Mouse (Mus musculus) Muller cell, postnatal 12 days (primary cell): ENCODE data around the gene Tgm5.
"Not testable (repeated sequence)": the region's sequence is repeated elsewhere in the genome, so short reads cannot be mapped to it uniquely, and the experiment has no call there.

Experiments
- DNase-seq: peaks from one replicate; pipeline ENCODE4 v3.0.0-alpha.2; 2015; ENCODE audit errors: inconsistent ontology term

Tgm5 gene

DNA sequence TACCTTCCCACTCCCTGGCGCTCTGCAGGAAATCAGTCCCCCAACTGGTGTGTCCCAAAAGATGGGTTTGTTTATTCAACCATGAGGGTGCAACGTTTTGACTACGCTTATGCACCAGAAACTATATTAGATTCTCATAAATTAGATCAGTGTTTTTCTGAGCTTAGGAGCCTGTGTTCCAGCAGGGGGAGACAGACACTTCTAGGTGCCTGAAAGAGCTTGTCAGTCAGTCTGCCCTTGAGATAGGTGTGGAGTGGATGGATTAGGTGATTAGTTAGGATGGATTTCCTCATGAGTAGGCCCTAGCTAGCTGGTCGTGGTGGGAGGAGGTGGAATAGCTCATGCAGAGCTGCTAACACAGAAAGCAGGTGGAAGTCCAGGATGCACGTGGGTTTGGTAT lies 44.5 kb downstream of the Tgm5 start:
- peak; percentile 16 for DNase-seq

DNA sequence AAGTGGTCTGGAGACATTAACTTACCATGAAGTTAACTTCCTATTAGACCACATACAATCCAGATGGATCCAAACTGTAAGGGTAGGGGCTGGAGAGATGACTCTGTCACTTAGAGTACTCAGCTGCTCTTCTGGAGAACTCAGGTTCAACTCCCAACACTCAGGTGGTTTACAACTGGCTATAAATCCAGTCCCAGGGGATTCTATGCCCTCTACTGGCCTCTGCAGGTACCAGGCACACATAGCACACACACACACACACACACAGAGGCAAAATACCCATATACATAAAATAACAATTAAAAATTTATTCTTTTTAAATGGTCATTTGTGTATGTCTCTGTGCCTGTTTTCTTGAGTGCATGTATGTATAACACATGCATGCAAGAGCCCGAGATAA lies 46.3 kb downstream of the Tgm5 start:
- DNase-seq: no peak

DNA sequence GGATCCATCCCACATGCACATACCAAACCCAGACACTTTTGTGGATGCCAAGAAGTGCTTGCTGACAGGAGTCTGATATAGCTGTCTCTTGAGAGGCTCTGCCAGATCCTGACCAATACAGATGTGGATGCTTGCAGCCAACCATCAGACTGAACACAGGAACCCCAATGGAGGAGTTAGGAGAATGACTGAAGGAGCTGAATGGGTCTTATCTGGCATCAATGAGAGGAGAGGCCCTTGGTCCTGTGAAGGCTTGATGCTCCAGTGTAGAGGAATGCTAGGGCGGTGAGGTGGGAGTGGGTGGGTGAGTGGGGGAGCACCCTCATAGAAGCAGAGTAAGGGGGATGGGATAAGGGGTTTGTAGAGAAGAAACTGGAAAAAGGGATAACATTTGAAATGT lies 46.8 kb downstream of the Tgm5 start:
- DNase-seq: not testable (repeated sequence)

DNA sequence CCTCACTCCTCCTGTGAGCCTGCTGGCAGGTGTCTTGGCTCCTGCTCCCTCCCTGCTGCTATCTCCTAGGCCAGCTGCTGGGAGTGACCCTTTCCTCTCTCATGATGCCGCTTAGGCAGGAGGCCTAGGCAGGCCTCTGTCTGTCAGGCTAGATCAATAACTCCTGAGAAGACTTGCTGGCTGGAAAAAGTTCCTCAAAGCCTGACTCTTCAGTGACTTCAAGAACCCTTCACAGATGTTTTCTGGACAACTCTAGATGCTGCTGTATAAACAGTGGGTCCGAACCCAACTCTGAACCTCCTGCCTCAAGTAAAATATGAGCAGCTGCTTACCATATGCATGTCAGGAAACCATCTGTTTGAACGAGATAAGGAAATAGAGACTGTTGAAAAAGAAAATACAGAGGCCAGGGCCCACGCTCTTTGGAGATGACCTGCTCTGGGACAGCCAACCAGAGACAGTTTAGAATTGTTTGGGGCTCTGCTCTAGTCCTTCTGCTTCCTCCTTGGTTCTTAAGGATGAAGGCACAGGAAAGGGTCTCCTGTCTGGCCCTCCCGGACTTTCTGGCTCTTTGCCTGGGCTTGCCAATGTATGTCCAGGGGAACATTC lies 48.8 kb downstream of the Tgm5 start, which contains the start of gene Epb42:
TSS of gene Epb42 (minus strand) at position 340 of the 609 bp plus-strand sequence.
- no peak for DNase-seq

DNA sequence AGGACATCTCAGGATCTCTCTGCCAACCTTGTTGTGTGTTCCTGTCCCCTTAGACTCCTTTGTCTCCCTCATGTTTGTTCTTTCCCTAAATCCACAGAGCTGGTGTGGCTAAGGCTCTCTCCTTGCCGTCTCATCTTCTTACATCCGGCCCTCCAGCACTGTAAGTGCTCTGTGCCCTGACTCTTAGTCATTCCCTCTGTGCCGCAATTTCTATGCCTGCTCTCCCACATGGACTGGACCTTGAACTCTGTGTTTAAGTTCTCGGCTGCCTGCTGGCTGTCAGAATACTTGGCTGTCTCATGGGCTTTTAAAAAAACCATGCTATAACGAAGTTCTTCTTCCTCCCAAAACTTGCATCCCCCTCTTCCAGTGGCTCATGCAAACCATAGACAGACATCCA lies 62.7 kb downstream of the Tgm5 start:
- no peak for DNase-seq

DNA sequence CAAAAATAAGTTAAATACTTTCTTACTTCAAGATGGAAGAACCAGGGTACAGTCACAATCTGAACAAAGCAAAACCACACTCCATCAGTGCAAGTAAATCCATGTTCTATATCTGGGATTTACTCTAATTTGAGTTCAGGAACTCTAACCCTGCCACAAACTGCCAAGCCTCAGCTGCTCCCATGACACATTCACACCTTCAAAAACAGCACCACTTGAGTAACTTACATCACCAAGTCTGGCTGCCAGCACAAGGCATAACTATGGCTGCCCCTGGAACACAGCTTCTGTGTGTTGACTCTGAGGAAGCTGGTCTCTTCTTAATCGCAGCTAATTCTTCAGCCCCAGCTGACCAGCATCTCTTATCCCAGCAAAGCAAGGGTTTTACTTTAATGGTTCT lies 68.5 kb downstream of the Tgm5 start:
- DNase-seq: no peak

DNA sequence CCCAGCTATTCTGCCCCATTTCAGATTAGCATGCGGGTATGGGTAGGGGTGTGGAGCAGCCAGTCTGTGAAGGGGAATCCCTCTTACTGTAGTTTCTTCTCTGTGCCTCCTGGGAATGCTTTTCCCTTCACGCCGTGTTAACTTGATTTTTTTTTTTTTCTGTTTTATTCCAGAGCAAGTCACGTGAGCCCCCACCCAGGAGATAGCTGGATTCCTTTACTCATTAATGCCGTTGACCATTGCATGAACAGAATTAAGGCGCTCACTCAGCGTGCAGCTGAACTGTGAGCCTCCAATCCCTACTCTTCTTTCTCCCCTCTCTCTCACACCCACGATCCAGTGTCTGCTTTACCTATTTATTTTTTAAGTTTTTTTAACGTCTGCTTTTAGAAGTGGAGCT lies 69.4 kb downstream of the Tgm5 start:
- DNase-seq: no peak

DNA sequence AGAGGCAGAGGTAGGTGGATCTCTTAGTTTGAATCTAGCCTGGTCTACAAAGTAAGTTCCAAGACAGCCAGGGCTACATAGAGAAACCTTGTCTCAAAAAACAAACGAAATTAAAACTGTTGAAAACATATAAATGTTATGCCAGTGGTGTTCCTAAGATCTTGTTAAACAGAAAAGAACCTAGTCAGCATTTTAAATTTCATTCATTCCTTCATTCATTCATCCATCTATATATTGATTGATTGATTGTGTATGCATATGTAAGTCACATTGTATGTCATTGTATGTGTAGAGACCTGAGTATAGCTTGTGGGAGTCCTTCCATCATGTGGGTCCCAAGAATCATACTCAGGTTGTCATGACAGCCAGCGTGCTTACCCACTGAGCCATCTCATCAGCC lies 70.1 kb downstream of the Tgm5 start:
- DNase-seq: no peak

DNA sequence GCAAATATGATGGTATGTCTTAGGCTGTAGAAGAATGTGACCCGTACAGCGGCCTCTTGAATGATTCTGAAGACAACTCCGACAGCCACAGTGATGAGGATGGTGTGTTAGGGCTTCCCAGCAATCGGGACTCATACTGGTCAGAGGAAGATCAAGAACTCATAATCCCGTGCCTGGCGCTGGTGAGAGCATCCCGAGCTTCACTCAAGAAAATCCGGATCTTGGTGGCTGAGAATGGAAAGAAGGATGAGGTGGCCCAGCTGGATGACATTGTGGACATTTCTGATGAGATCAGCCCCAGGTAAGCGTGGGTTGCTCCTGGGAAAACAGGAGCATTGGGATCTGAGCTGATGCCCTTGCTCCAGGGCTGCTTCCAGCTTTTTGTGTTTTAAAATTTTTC lies 73.0 kb downstream of the Tgm5 start:
- DNase-seq: no peak

DNA sequence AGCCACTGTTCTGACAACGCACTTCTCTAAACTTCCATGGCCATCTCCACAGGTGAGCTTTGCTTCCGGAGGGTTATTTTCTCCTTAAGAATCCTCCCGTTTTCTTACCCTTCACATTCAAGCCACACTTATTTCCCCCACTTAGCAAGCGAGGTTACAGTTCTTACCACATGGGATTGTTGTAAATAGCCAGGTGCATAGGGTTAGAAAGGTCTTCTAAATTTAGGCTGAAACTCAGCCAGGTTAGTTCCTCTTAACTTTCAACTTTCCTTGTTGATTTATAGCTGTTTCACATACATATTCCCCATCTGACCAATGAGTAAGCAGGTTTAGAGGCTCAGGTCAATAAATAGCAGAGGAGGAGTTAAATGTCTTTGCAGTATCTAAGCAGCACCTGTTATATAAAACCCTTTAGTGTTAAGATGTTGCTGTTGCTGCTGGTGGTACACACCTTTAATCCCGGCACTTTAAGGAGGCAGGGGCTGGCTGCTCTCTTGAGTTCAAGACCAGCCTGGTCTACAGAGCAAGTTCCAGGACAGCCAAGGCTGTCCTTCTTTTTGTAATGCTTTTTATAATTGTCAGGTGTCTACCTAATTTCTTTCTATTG lies 76.5 kb downstream of the Tgm5 start:
- DNase-seq: no peak

DNA sequence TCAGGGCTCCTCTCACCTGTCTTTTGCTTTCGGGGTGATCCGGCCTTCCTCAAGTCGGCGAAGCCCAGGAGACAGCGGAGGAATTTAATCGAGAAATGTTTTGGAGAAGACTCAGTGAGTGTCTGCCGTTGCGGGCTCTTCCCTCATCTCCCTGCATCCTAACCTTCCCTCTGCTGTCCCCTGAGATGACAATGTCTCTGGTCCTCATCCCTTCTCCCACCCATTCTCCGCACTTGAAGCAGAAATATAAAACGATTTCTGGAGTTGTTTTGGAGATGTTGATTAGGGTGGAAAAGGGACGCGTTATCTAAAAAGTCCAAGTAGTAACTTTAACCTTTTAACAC lies 77.0 kb downstream of the Tgm5 start:
- no peak for DNase-seq

DNA sequence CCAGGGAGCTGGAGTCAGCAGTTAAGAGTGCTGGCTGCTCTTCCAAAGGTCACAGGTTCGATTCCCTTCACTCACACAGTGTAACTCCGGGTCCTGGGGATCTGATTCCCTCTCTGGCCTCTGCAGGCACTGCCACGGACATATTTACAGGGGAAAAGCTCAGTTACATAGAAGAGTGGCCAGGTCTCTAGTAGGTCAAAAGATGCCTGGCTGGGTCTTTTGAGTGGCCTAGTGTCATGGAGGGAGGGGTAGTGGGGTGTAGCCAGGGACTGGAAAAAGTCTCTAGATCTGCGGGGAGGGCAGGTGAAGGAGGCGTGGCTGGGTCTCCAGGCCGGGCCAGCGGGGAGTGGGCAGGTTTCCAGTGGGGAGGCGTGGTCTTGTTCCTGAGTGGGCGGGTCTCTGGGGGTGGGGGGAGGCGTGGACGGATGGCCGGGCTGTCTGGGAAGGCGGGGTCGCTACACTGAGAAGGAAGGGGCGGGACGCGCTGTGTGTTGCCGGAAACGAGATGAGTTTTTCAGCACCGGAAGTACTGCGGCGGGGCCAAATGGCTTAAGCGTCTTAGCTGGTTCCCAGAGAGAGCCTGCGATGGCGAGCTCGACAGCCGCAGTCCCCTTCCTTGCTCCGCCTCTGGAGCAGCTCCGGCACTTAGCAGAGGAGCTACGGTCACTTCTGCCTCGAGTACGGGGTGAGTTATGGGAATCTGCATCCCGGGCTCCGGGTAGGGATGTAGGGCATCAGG lies 77.5 kb downstream of the Tgm5 start, which contains the start of gene Ccndbp1:
TSS of gene Ccndbp1 (plus strand) at position 479 of the 739 bp plus-strand sequence.
- DNase-seq: peak; percentile 93

DNA sequence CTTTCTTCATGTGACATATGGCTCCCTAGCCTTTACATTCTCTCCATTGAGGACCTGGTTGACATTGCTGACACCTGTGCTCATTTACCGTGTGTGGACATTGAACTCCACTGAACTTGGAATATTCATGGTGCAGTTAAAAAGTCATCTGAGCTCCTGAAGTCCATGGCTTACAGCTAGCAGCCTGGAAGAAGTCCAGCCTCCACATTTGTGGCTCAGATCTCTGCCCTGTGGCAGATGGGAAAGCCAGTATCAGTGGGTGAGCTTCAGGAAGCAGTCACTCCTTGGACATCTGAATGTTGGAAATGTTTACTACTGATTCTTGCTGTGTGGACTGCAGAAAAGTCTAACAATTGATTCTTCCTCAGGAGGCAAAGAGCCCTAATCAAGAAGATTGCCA lies 78.7 kb downstream of the Tgm5 start:
- DNase-seq: no peak

DNA sequence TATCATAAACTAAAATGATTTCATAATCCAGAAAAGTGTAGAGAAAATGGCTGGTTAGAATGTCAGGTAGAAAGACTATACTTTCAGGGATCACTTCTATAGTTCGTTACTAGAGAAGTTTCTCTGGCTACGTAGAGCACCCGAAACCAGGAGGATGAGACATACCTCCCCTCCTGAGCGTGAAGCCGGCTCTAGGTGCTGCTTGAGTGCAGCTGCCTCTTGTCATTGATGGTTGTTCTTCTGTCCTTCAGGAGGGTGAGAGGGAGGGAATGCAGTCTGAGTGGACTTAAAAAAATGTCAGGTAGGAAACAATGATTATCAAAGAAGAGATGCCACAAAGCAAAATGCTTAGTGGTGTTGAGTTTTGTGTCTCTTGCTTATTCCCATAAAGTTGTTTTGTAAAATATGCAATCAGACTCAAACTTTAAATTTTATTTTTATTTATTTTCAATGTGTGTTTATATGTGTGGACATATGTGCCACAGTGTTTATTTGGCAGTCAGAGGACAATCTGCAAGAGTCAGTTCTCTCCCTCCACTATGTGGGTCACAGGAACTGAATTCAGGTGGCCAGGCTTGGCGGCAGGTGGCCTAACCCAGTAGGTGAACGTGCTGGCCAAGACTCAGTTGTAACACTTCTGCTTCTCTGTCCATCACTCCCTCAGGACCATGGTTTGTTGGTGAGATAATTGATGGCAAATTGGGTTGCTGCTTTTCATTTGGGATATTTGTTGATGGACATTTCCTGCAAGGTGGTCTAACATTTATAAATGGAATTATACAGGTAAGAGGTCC lies 81.4 kb downstream of the Tgm5 start:
- no peak for DNase-seq

DNA sequence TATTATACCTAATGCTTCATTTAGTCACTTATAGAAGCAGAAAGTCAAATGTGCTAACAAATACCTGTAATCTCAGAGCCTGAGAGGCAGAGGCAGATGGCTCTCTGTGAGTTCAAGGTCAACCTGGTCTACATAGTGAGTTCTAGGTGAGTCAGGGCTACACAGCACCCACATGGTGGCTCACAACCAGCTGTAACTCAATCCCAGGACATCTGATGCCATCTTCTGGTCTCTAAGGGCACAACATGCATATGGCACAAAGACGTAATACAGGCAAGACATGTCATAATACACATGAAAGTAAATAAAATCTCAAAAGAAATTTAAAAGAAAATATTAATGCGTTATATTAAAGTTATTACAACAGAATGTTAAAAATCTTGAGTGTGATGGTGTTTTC lies 82.1 kb downstream of the Tgm5 start:
- no peak for DNase-seq

DNA sequence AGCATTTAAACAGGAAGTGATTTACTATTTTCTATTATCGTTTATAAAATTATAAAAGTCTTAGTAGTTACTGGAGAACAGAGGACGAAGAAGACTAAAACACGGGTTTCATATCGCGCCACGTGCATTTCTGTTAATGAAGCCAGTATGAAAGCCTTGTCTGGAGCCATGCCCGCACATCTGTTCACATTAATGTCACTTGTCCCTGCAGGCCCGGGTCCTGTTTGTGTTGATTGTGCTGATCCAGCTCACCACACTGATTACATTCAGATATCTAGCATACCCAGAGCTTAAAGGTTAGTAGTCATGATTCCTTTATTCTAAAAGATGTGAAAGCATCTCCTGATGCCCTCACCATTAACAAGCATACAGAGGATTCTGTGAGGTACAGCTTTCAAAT lies 86.8 kb downstream of the Tgm5 start:
- no peak for DNase-seq

DNA sequence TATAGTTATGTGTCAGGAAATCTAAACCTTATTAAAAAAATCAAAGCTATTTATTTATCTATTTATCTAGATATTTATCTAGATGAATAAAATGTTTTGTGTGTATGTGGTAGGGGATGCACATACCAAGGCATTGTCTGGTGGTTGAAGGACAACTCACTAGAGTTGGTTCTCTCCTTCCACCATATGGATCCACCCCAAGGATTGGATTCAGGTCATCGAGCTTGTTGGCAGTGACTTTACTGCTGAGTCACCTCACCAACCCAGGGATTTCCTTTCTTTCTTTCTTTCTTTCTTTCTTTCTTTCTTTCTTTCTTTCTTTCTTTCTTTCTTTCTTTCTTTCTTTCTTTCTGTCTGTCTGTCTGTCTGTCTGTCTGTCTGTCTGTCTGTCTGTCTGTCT lies 89.0 kb downstream of the Tgm5 start:
- not testable (repeated sequence) for DNase-seq
